Mouse (Mus musculus): ENCODE measurements around the gene Cybc1.

Gene Cybc1

DNA sequence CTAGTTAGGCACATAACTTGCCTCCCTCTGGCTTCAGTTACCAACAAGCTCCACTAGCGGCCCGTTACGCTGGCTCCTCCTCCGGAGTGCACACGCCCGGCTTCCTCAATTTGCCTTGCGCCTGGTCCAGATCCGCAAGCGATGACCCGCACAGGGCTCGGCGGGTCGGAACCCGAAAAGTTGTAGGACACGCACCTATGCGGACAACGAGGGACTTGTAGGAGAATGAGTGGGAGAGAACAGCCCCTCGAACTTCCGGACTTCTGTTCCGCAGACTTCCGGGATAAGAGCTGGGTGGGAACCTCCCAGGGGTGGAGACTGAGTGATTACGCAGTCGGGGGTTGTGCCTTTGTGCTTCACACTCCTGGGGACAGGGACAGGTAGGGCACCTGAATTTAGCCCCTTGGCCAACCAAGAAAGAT, at the start of gene Cybc1:
Gene Cybc1 (minus strand): TSS at position 305 of the 422 bp plus-strand sequence.
- DNase-seq: peak; percentile 87

DNA sequence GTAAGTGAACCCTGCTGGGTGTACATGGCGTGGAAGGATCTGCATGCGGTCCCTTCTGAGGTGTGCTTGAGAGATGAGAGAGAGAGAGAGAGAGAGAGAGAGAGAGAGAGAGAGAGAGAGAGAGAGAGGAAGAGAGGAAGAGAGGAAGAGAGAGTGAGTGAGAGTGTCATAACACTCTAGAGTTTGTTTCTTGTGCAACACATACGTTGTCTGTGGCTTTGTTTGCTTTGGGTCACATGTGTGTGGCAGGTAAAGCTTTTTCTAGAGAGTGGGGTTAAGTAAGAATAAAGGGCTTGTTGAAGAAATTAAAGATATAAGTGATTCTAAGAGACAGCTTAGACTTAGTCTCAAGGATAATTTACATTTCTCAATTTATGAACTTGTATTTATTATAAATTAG, 48.9 kb upstream of the Cybc1 start:
- no peak for DNase-seq

DNA sequence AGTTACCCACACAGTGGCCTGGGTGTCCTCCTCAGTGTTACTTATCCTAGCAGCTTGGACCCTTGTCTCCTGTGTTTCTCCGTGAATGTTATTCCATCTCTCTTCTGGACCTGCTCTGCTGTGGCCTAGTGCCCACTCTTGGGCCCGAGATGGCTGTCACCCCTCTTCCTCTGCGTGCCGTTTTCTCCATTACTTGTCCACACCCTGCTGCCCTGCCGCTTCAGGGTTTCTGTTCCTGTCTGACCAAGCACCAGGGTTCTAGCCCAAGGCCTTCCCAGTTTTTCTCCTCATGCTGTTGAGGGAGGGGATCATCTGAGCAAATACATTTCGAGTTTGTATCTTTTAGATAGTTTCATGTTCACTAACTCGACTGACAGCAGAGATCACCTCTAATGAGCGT, 48.4 kb upstream of the Cybc1 start:
- DNase-seq: no peak

DNA sequence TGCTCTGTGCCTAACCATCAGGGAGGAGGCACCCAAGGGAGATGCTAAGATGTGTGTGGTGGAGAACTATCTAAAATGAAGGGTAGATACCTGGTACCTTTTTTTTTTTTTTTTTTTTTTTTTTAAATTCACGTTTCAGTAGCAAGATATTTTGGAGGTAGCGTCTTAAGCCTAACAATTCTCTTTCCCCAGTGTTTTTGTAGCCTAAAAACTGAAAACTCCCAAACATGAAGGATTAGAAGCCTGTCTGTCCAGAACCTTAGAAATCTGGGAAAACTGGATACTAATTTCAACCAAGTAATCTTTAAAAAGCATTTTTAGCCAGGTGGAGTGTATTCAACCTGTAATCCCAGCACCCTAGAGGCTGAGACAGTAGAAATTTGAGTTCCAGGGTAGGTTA, 32.0 kb upstream of the Cybc1 start:
- no peak for DNase-seq

DNA sequence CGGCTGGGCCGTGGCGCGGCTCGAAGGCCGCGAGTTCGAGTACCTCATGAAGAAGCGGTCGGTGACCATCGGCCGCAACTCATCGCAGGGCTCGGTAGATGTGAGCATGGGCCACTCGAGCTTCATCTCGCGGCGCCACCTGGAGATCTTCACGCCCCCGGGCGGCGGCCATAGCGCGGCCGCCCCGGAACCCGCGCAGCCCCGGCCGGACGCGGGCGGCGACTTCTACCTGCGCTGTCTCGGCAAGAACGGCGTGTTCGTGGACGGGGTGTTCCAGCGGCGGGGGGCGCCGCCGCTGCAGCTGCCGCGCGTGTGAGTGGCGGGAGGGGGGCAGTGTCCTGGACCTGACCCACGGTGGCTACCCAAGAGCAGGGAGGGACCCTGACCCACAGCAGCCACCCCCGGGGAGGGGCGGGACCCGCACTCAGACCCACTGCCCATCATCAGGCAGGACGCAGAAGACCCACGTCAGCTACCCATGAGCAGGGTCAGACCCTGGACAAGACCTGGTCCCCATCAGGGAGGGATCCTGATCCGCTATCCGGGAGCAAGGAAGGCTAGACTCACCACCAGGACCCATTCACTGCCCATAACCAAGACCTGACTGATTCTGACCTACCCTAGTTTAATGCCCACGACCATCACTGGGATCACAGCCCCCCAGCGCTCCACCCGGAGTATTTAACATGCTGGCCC, 31.2 kb upstream of the Cybc1 start:
- peak; percentile 58 for DNase-seq

DNA sequence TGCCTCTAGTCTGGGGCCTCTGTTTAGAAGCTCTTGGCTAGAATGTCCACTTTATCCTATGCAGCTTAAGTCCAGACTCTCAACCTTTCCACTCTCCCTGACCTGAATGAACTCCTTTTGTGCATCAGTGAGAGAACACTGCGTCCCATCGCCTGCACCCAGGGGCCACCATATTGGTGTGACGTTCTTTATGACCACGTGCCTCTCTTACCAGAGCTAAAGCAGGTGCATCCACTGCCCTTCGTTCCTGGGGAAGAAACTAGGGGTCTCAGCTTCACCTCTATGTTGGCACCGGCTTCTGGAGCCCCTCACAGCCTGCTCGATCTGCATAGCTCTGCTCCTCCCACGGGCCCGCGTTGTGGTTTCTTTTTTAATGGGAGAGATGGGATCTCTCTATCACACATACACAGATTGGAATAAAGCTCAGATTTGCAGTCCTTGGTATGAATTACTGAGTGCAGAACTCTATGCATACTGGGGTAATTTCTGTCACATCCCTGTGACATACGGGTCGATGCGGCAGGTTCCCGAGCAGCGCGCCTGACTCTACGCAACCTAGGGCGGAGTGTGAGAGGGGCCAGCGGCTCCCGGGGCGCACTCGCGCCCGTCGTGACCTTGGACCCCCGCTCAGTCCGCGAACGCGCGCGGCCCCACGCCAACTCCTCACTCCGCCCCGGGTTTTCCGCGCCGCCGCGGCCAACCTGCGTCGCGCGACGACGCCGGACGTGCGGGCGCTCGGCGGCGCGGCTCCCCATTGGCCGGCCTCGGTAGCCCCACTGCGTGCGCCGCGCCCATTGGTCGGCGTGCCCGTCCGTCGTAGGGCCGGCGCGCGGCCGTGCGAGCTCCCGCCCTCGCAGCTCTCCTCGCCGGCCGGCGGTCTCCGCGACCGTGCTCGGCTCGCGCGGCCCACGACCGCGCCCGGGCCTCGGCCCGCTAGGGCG, 30.3 kb upstream of the Cybc1 start, which contains the start of gene Foxk2:
Gene Foxk2 (plus strand): TSS at position 831 of the 941 bp plus-strand sequence.
- DNase-seq: peak; percentile 94

DNA sequence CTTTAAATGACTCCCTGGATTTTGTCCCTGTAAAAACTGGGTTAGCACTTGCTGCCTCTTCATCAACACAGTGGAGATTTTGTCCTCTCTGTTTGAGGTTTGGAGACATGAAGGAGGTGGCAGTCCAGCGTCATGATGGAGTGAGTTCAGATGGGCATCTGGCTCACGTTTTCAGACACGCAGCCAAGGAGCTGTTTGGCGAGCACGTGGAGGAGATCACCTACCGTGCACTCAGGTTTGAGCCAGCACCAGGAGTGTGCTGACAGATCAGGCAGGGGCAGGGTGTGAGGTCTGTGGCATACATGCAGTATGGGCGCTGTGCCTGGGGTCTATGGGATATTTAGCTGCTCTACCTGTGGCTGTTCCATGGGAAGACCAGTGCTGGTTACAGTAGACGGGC, 21.1 kb upstream of the Cybc1 start:
- no peak for DNase-seq

DNA sequence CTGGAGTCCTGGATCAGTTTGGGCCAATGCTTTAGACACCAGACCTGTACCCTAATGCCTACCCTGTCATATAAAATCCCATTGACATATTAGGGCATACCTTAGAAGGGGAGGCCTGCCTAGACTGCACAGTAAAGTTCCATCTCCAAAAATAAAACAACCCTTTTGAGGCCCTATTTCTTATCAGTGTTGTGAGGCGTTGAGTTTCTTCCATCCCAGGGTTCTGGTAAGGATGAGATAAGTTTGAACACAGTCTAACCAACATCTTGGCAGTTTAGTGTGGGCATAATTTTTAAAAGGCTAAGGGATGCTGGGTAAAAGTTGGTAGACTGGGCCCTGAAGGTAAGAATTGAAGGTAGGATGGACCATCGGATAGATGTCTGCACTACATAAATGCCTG, 10.5 kb upstream of the Cybc1 start:
- no peak for DNase-seq

DNA sequence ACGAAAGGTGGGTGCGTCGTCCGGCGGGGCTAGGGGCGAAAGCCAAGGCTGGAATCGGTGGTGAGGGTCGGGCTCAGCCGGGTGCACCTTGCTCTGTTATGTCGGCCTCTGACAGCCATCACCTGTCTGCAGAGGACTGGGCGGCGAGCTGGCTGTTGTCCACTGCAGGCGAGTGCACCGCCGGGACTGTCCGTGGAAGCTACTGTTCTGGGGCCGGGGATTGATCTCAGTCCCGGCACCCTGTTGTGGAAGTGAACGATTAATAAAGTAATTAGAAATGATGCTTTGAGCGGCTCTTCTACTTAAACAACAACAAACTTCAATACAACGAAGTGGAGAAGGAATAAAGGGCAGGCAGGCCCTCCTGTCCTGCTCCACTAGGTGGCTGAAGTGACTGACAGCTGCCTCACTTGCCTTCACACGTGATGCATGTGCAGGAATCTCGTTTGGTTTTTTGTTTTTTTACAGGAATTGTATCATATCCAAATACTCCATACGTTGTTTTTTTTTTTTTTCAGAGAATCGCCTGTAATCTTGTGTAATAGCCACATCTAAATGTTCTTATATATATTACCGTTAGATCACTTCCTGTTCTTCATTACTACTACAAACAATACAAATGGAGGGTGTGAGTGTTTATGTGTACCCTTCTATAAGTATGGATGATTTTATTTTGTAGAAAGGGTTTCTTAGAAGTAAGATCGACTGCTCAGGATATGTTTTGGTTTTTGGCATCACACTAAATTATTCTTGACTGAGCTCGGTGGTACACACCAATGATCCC, 8.4 kb upstream of the Cybc1 start:
- peak; percentile 63 for DNase-seq

DNA sequence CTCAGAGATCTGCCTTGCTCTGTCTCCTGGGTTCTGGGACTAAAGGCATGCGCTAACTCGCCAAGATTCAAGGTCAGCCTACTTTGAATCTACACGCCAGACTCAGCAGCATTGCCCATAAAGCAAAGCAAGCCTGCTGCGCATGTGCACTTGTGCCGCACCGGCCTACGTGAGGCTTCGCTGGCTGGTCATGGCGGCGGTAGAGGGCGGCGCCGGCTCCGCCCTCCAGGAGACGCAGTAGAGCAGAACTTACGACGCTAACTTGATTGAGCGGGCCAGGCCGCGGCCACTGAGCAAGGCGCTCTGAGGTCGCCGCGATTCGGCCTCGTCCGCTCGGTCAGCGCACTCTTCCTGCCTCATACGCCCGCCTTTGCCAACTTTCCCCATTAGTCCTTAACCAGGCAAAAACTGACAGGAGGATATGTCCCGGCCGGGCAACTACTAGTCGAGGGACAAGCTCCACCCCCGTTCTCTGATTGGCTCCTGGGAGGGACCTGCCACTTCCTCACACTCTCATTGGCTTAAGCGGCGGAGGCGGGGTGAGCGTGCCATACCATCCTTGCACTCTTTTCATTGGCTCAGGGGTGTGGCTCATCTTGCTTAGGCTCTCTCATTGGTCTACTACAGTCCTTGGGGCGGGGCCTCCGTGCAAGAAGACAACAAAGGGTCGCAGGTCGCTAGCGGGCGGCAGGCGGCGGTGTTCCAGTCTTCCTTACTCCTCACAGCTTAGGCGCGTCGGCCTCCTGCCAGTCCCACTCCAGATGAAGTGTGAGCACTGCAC, 7.6 kb upstream of the Cybc1 start, which contains the start of gene Narf:
Gene Narf (plus strand): TSS at position 690 of the 781 bp plus-strand sequence.
- DNase-seq: peak; percentile 99

DNA sequence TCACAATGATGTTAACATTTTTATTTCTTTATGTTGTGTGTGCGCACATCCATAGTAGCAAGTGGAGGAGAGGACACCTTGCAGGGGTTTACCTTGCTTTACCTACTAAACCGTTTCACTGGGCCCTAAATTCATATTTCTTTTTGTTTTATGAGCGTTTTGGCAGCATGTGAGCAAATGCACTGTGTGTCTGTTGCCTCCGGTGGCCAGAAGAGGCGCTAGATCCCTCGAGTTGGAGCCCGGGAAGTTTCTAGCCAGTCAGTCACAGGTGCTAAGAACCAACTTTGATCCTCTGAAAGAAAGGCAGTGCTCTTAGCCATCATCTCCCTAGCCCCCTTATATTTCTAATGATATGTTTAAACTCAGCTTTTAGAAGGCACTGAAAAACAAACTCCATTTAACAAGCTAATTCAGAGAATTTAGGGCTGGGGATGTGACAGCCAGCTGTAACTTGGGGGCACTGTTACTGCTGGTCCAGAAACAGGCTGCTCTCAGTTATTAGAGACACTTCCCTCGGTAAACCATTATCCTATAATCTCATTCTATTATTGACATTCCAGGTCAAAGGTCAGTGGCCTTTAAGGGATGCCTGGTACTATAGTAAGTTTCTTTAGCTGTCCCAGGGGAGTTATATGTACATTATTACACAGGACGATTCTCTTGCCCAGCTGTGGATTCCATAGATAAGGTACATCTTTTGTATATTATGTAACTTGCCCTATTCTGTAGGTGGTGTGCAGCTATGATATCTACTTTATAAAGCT, 6.5 kb upstream of the Cybc1 start:
- peak; percentile 85 for DNase-seq

DNA sequence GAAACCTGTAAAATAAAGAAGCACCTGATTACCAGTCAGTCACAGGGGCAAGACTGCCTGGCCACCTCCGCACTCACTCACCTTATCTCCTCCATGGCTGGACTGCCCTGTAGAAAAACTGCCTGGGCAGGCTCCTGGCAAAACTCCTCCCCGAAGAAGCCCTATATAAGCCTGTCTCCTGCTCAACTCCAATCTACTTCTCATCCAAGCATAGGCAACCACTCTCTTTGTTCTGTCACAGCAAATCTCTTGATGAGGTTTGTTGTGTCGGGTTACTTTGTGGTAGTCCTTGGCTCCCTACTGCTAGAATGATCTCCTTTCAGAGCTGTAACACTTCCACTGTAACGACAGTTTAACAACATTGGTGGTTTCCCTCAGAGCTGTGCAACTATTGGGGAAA, 3.6 kb upstream of the Cybc1 start:
- DNase-seq: no peak

DNA sequence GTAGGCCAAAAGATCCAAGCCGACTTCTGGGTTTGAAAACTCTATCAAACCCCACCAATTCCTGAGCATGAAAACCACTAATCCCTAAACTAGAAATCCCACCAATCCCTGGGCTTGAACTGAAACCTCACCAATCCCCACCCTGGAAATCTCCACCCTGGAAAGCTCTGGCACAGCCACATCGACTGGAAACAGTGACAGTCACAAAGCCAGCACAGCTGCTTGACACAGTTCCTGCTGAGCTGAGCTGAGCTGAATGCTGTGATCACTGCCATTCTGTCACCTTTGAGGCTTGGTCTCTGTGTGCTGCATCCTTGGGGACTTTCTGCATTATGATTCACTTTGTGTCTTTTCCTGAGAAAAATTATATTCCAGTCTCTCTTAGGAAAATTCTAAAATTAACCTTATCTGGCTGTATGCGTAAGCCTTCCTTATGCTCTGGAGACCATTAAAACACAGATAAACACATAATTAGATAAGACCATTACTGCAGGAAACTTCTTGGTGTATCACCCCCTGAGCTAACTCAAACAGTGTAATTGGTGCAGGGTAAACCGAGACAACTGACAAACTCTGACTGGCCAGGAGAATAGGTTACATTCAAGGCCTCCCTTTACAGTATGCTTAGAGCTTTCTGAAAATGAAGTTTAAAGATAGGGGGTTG, 2.6 kb upstream of the Cybc1 start:
- no peak for DNase-seq

DNA sequence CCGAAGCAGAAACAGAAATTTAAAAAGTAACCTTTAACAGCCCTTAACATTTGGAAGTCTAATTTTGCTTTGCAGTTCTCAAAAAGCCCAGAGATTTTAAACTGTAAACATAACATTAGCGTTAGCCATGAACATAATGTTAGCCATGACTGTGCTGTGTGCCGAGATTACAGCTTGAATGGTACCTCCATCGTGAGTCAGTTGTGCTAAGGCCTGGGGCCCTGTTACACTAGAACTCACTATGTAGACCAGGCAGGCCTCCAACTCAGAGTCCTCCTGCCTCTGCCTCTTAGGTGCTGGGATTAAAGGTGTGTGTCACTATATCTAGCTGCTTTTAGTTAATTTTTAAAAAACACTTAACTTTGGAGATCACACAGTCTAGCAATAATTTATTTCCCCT, 2.1 kb upstream of the Cybc1 start:
- DNase-seq: no peak

DNA sequence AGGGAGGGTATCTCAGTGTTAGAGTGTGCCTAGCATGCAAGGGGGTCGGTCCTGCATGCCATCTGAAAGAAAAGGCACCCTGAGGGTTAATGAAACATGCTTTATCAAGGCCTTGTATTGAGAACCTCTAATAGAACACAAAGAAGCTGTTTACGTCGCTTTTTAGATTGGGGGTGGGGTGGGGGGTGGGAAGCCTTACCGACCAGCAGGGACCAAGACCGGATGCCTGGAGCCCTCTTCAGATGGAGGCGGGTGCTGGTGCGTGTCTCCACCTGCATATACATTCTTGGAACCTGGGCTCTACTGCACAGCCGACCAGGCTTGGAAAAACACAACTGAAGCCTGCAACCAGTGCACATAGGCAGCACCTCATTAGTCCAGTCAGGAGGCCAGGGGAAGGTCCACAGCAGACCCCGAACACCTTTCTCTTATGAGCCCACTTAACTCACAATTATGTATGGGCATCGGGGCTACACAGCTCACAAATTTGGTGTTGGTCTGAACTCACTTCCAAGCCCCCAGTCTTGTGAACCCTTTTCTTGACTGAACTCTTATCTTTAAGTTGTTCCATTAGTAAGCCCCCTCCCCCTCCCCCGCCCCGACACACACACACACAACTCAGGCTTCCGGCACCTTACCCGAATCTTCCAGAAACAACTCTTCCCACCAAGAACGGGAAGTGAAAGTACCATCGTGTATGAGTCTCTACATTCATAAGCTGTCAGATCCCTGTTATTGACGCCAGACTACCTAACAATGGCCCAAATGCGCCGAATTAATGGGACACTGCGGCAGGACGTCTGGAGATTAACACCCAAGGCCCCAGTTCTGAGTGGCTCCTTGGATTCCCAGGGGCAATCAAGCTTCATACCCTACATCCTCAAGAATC, 749 bp downstream of the Cybc1 start:
- DNase-seq: peak; percentile 47

DNA sequence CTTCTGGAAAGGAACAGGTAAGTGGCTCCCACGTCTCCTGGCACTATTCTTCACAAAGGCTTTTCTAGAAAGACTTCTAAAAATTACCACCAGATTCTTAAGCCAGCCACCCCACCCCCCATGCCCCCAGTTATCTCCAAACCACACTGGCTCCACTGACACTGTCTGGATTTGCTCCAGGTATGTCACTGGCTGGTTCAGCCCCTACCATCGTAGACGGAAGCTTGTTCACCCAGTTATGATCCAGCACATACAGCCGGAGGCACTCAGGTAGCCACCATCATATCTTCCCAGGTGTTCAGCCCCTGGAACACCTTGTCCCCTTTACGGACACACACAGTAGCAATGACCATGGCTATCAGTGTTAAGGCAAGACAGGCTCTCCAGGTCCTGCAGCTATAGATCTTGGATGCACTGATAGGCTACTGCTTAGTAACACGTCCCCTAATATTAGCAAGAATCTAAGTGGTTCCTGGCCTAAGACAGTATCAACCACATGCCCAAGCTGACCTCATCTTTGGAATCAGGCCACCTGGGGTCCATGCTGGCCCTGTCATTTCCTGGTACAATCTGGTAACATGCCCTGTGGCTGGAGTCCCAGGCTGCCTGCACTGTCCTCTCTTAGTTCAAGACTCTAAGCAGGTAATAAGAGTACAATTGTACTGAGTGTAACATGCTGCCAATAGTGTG, 7.7 kb downstream of the Cybc1 start:
- DNase-seq: no peak

DNA sequence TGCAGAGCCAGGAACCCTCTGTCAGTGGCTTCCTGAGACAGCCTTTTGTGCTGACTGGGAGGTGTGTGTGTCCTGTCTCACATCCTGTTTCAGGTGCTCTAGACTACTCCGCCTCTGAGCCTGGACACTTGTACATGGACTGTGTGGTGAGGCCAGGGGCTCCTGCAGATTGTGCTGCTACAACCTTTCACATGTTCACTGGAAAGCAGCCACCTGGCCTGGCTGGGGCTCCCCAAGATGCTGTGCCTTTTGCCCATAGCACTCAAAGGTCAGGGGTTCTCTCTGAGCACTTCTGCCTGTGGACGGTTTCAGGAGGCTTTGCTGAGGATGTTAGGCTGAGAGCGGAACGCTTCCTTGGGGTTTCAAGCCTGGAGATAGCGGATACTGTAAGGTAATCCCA, 8.4 kb downstream of the Cybc1 start:
- DNase-seq: no peak

DNA sequence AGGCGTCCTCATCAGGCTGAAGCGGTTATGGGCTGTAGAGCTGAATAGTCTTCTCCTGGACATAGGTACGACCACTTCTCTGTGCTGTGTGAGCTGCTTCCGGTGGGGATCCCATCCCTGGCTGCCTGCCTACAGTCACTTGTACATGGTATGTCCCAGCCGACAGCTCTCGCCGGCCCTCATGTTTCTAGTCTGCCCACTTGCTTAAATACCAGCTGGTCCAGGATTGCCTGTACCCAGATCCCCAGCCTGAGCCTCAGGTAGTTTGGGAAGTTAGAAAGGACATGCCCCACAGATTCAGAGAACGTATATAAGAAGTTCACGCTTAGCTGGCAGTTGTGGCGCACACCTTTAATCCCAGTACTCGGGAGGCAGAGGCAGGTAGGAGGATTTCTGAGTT, 9.3 kb downstream of the Cybc1 start:
- DNase-seq: no peak

DNA sequence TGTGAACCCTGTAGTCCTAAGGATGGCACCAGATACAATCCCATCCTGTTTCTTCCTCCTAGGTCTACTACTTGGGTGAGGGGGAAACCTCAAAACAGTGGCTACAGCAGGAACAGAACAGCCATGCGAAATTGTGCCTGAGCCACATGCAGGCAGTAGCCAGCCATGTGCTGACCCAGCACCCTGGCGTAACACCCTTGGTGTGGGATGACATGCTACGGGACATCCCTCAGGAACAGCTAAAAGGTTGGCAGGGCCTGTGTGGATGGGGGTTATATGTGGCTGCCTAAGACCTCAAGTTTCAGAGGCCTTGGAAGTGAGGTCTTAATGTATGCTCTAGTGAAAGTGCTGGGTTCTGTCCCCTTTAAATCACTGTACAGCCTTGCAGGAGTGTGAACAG, 12.3 kb downstream of the Cybc1 start:
- DNase-seq: no peak
